Mouse (Mus musculus) heart, postnatal 14 days (tissue): ENCODE data around the gene Shcbp1l. TPM values are rescaled to one million over a fixed set of nuclear protein-coding genes. Genes with fewer than 3 reads are reported as not detected.
"Not testable (repeated sequence)": the region's sequence is repeated elsewhere in the genome, so short reads cannot be mapped to it uniquely, and the experiment has no call there.

Experiments used
- DNase-seq, 2 experiments: peaks; one replicate each; pipeline ENCODE4 v3.0.0; 2021 to 2022
- intact Hi-C: fragments of 180-260 bp; cut with DNase I; formaldehyde crosslinking; loops from one replicate; pipeline ENCODE4 v1.15.1; 2025
- total RNA-seq, 2 experiments: library from RNA; stranded (reverse); gene quantifications; 2 replicates each; pipeline ENCODE4 v1.2.3; 2021

Gene Shcbp1l
- total RNA-seq, 2 experiments from 2014 or later = not detected

GRCm38 (mm10) chr1:153416271-153416832, 8.6 kb upstream of the Shcbp1l start:
- DNase-seq, intact Hi-C loops: not testable (repeated sequence)

DNA sequence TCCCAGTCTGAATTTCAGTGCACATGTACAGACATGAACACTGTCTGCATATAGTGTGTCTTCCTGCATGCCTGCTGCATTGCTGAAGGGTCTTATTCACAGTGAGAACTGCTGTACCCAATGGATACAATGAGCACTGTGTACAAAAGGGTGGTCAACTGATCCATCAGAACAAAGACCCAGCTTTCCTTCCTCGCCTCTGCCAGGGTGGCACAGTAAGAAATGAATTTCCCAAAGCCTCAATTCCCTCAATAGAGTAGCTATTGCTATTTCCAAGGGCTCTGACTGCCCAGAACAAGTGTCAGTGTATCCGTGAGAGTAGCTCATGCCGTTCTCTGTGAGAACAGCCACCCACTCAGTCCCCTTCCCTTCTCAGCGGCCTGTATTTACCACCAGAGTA, 7.2 kb upstream of the Shcbp1l start:
- intact Hi-C loops, DNase-seq: not testable (repeated sequence)

GRCm38 (mm10) chr1:153424271-153424670, 691 bp upstream of the Shcbp1l start:
- intact Hi-C loops = no loop called here
- no peak for DNase-seq

DNA sequence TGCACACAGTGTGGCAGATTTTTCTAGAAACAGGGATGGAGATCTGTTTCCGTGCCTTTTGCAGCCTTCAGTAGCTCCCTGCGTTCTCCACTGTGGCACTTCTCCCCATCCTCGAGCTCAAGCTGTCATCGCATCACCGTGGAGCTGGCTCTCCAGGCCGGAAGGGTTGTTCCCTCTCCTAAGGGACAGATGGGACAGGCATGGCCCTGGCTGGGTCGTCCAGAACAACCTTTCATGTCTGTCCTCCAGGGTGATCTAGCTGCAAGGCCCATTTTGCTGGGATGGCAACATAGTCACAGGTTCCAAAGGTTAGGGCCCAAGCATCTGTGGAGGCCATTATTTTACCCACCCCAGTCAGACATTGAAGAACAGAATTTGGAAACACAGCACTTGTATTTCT, 6.2 kb downstream of the Shcbp1l start:
- intact Hi-C loops = no loop called here
- no peak for DNase-seq

DNA sequence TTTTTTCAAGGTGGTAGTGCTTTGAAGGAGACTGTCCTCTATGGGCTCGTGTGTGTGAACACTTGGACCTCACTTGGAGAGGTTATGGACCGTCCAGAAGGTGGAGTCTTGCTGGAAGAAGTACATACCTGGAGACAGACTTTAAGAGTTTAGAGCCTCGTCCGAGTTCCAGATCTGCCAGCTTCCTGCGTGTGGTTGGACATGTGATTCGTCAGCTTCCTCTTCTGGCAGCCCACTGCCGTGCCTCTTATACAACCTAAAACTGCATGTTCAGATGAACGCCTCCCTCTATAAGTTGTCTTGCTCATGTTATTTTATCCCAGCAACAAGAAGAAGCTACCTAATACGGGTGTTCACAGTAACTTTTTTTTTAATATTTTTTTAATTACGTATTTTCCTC, 6.7 kb downstream of the Shcbp1l start:
- intact Hi-C loops = no loop called here

GRCm38 (mm10) chr1:153432329-153432728, 7.4 kb downstream of the Shcbp1l start:
- no peak for DNase-seq
- intact Hi-C loops = no loop called here

More for the DNA sequence above, 6.7 kb downstream of the Shcbp1l start:
- no peak for DNase-seq

DNA sequence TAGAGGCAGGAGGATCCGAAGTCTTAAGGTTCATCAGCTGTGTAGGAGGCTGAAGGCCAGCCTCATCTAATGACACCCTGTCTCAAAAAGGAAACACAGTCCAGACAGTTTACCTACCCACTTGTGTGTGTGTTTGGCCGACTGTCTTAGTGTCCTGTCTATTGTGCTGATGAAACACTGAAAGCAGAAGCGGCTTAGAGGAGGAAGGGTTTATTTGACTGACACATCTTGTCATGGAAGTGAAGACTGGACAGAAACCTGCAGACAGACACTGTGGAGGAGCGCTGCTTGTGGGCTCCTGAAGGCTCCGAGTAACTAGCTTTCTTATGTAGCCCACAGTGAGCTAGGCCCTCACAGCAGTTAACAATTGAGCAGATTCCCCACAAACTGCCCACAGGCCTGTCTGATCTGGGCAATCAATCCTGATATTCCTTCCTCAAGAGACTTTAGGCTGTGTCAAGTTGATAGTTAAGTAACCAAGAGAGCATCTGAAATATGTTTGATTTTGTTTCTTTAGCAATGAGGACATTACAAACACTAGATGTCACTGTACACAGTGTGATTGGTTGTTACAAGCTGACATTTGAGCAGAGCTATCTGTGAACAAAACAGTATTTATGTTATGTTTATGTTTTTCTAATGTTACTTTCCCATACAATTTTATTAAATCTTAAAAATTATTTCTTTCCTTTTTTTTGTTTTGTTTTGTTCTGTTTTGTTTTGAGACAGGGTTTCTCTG, 9.1 kb downstream of the Shcbp1l start:
- no peak for DNase-seq
- intact Hi-C loops = no loop called here

DNA sequence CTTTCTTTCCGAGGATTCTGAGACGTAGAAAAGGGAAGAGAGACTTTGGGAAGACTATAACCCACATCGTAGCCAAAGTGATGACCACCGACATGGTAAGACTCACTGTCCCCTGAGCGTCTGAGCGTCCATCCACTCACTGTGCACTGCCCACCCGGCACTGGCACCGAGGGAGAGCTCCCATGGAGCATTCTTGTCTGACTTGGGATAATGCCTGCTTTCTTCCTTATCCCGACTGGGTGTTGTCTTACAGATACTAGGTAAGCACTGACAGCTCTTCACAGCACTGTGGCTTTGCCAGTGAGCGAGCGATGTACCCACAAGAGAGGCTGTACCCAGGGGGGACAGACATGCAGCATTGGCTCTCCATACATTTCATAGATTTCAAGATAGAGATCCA, 12.6 kb downstream of the Shcbp1l start:
- no peak for DNase-seq
- intact Hi-C loops = no loop called here

GRCm38 (mm10) chr1:153440752-153441151, 15.8 kb downstream of the Shcbp1l start:
- DNase-seq = no peak

GRCm38 (mm10) chr1:153441656-153442055, 16.7 kb downstream of the Shcbp1l start:
- intact Hi-C loops = no loop called here
- no peak for DNase-seq

More at GRCm38 (mm10) chr1:153440752-153441151, 15.8 kb downstream of the Shcbp1l start:
- intact Hi-C loops = no loop called here

DNA sequence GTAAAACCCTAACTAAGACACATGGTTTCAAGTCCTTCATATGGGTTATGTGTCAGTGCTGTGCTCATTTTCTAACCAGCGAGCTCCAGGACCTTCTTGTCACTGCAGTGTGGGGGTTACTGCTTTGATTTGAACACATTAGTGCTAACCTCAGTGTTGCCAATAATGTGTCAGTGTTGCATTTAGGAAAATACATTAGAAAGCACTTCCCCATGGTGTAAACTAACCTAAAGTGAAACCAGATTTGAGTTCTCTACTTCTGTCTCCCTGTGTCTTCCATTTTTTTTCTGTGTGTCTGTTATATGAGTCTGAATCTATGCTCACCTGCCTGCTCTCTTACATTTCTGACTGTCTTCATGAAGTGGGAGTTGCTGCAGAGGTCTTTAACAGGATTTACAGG, 18.1 kb downstream of the Shcbp1l start:
- intact Hi-C loops = no loop called here
- DNase-seq = no peak

DNA sequence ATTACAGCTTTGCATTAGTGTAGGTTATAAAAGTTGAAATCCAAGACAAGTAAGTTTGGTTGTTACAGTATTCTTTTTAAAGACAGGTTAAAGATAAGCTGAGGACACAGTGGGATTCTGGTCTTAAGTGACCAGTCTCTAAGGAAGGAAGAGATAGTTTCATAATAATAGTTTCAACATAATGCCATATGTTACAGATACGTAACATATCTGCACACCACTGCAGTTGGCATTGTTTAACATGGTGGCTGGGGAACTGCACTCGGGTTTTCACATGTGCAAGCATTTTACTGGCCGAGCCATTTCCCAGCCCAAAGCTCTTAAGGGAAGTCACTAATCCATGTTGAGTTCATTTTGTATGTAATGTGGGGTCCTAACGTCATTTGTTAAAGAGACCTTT, 18.7 kb downstream of the Shcbp1l start:
- intact Hi-C loops = no loop called here
- DNase-seq = no peak

- intact Hi-C loops = no loop called here
- DNase-seq = no peak
Observed at GRCm38 (mm10) chr1:153446120-153446831, 21.3 kb downstream of the Shcbp1l start.

GRCm38 (mm10) chr1:153451237-153452154, 26.5 kb downstream of the Shcbp1l start:
- peak; percentile 39 to 54 for DNase-seq
- intact Hi-C loops = loop anchor here (2.0 kb wide), 1 partner anchor 47 kb away; no protein-coding TSS in a partner anchor

DNA sequence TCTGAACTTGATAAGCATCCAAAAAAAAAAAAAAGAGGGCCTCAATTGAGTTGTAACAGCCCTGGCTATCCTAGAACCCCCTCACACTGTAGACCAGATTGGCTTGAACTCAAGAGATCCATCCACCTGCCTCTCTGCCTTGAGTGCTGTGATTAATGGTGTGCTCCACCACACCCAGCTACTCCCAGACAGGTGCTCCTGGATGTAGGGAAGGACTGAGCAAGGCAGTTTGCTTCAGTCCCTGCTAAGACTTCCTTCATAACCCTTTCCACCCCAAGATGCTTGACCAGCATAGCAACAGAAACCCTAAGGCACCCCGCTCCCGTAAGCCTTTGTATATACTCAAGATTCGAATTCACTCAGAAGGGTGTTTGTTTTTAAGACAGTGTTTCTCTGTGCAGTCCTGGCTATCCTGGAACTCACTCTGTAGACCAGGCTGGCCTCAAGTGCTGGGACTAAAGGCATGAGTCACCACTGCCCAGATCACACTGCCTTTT, 28.2 kb downstream of the Shcbp1l start:
- no peak for DNase-seq
- intact Hi-C loops = loop anchor here (2.0 kb wide), 1 partner anchor 48 kb away; no protein-coding TSS in a partner anchor

GRCm38 (mm10) chr1:153456137-153456536, 31.2 kb downstream of the Shcbp1l start:
- intact Hi-C loops = no loop called here
- DNase-seq = no peak

- intact Hi-C loops = no loop called here
- DNase-seq = no peak
Observed at GRCm38 (mm10) chr1:153461796-153462195, 36.8 kb downstream of the Shcbp1l start.

GRCm38 (mm10) chr1:153479296-153479695, 54.3 kb downstream of the Shcbp1l start:
- DNase-seq = no peak
- intact Hi-C loops = no loop called here

- peak; percentile 65 to 77 for DNase-seq
- intact Hi-C loops = no loop called here
Observed at GRCm38 (mm10) chr1:153480386-153481024, 55.5 kb downstream of the Shcbp1l start.

- intact Hi-C loops = no loop called here
- no peak for DNase-seq
Observed at GRCm38 (mm10) chr1:153481025-153481412, 56.1 kb downstream of the Shcbp1l start.
